Mouse (Mus musculus) natural killer cell, adult 2 months (primary cell): ENCODE results near the gene Chn2.

Experiments used
- DNase-seq, 2 experiments: peaks; one replicate each; pipeline ENCODE4 v3.0.0; 2022; ENCODE audit warnings: low spot score in 2 of 2

The Chn2 gene

DNA sequence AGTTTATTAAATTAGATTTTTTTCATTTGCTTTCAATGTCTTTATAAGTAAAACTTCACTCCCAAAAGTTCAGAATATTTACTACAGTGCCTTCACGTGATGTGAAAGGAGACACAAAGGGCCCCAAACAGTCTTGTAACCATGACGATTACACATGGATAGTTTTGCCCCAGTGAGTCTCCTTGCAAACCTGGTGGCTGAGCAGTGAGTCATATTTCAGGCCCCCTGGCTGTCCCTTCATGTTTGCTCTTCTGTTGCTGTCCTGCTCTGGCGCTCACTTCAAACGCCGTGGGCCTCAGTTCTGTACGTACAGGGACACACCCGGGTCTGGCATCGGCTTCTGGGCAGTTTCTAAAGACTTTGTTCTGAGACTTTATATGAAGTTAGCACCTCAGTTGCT, 292.8 kb downstream of the Chn2 start:
- DNase-seq = no peak

DNA sequence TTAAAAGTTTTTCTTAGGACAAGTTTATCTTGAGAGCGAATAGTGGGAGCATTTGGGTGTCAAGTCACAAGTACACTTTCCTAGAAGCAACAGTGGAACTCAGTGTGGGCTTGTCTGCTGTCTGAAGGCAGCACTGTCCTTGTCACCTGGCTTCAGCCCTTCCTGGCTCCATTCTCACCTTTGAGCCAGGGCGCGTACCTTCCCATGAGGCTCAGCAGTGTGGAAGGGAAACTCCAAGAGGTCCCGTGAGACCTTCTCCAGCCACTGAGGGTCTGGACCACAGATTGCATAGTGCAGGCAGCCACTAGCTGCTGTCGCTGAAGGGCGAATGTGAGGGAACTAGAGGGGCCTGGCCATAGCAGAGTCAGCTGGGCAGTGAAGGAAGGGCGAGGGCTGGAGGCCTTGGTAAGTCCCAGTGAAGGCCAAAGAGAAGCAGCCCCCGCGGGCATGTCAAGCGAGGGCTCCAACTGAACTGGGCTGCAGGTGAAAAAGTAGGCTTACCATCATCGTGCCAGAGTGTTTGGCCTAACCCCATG, 293.8 kb downstream of the Chn2 start:
- DNase-seq = no peak

DNA sequence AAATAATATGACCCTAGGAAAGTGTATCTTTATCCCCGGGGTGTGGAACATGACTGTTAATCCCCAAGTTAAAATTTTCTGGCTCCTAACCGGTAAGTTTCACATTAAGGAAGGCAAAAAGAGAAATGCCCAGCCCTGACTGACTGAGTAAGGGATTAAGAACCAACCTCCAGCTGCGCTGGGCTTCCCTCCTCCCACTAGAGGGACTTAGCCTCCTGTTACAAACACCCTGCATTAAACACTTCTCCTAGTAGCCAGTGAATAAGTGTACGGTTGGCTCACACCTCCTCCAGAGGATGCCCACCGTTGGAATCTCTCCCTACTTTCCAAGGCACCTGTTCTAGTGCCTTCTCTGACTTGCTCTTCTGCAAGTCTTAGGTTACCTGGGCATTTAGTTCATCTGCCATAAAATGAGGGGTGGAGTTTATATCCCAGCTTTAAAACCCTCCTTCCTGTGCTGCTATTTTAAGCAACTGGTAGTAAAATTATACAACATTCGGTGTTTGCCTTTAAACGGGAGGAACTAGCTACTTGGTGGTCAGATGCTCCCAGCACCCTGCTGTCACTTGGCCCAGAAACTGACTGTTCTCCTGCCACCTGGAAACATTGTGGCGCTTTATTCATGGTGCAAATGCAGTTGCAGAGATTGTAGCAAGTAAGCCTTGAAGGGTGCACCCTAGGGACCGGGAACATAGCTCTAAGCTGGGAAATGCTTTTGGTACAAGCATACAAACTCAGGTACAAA, 294.5 kb downstream of the Chn2 start:
- no peak for DNase-seq

- DNase-seq = no peak
Measured at GRCm38 (mm10) chr6:54337321-54337720, 298.0 kb downstream of the Chn2 start.

DNA sequence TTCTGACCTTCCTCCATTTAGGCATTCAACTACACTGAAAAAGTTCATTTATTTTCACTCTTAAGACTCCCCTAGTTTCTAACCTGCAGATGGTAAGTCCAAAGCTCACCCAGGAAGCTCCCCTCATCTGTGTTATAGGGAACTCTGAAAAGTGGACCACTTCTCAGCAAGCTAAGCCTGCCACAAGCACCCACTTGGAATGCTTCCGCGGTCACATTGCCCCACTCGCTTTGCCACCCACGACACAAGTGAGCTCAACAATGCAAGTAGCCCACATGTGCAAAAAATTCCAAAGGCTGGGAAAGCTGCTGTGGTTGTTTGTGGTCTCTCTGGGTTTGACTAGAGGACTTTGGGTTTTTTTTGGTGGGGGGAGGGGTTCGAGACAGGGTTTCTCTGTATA, 301.8 kb downstream of the Chn2 start:
- DNase-seq = no peak

DNA sequence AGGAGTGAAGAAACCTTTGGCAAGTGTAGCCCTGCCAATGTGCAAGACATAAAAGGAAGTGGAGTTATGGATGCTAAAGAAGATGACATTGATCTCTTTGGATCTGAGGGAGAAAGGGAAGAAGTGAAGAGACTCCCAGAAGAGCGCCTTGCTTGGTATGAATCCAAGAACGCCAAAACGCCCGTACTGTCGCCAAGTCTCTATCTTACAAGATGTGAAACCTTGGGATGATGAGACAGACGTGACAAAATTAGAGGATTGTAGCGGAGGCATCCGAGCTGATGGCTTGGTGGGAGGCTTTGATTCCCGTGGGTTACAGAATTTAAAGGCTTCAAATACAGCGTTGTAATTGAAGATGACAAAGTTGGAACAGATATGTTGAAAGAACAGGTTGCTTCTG, 302.9 kb downstream of the Chn2 start:
- DNase-seq = no peak
